Mouse (Mus musculus): ENCODE data around the gene Ccdc73.

- TF ChIP-seq CTCF (IDR thresholded peaks at IDR 0.05; ENCODE audit: borderline replicate concordance, insufficient read depth, low read length) (no peak), POLR2A (IDR thresholded peaks at IDR 0.05; ENCODE audit: low read depth, low read length) (no peak)
These were observed 191.0 kb downstream of the Ccdc73 start for GRCm38 (mm10) chr2:105058577-105059116.

Data from embryonic fibroblast, embryonic 13.5 days (primary cell).